Mouse (Mus musculus) NIH3T3 (cell line): Measurements from ENCODE around the gene Gsta2.
"Not testable (repeated sequence)": the region's sequence is repeated elsewhere in the genome, so short reads cannot be mapped to it uniquely, and the experiment has no call there.

Experiments
- DNase-seq: peaks from one replicate; pipeline ENCODE4 v3.0.0-alpha.2; 2012; ENCODE audit warnings: low read depth

The Gsta2 gene

DNA sequence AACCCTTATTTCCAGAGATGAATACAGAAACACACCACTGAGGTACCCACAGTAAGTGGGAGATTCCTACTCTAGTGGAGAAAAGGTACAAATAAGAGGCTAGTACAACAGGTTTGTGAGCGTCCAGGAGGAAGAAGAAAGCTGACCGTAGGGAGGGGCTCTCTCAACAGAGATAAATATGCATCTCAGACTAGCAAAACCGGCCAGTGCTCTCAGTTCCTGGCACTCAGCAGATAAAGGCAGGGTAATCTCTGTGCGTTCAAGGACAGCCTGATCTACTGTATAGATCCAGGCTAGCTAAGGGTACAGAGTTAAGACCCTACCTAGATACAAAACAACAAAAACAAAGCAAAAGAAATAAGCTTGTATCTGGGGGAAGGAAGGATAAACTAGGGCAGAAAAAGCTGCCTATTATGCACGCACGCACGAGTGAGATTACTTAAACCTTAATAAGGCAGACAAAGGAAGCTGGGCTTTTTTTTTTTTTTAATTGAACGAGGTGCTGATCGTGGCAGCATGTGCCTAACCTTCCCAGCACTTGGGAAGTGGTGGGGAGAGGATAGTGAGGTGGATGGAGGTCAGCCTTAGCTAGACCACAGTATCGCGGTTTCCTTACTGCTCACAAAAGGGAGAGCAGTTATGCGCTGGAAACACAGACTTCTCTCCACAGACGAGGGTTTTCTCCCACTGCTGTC, 10.4 kb upstream of the Gsta2 start:
- DNase-seq: no peak

DNA sequence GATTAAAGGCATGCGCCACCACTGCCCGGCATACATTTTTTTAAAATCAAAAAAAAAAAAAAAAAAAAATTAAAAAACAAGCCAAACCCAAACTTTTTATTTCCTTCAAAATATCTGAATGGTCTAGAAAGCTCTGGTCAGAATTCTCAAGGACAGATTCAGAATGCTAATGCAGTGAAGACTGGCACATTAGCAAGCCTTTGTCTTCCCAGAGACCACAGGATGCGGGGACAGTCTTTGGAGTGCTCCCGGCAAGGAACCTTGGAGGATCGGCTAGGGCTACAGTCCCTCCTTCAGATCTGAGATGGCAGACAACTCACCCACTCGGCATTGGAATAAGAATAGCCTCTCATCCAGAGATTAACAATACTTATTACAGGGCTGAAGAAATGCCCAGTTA, 9.1 kb upstream of the Gsta2 start:
- no peak for DNase-seq

DNA sequence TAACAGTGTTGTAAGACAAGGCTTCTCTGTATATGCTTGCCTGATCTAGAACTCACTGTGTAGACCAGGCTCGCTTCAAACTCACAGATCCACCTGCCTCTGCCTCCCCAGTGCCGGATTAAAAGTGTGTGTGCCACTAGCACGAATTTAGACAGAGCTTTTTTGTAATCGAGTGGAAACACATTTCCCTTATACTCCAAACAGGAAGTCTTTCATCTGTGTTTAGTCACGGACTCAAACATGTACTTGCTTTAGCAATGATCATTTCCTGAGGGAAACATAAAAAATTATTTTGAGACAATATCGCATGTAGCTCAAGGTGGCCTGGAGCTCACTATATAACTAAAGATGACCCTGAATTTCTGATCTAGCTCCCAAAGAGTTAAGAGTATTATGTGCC, 7.8 kb upstream of the Gsta2 start:
- DNase-seq: no peak

DNA sequence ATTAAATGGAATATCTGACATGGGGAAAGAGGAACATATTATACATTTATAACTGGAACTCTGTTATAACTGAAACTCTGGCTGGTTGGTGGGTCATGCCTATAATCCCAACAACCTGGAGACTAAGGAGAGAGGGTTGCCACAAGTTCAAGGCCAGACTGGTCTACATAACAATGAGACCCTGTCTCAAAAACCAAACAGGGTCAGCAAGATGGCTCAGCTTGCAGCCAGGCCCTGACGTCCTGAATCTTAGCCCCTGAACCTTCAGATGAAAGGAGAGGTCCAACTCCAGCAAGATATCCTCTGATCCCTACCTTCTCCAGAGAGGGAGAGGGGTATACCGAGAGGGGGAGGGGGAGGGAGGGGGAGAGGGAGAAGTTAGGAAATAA, 4.9 kb upstream of the Gsta2 start:
- DNase-seq: no peak

DNA sequence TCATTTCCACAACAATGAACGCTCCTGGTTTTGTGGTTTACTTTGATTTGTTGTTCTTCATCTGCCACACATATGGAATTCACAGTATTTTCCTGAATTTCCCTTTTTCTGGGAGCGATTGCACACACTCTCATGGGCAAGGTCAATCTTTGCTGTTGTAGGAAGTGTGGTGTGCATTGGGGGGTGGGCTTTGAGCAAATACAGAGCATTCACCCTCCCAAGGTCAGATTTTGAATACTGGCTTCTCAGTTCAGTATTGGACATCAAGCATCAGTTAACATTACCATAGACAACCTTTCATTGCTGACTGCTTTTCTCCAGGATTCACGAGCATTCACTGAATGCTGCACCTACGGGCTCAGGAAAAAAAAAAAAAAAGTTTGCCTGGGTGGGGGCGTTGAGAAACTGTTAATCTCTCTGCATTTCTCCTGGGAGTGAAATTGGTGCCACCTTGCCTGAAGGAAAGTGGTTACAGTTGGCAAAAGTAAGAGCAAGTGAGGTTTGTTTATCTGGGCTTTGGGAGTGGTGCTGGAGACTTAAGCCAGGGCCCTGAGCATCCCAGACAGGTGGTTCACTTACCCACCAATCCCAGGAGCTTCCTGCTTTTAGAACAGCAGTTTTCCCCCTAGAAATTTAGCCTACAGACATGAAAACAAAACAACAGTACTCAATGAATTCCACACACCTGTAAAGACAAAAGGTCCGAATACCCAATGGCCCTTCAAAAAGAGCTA, 4.3 kb upstream of the Gsta2 start:
- DNase-seq: no peak

DNA sequence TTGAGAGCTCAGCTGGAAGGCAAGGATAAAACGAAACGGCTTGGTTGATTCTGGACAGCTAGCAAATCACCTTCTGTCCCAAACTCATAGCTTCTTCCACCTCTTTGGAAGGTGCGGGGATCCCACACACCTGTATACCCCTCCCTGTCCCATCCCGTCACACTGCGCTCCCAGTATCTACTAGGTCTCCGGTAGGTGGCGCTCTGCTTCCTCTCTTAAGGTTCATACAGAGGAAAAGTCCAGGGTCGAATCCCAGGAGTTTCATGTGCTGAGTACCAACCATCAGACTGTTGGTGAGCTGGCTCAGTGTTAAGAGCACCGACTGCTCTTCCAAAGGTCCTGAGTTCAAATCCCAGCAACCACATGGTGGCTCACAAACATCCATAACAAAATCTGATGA, 2.5 kb upstream of the Gsta2 start:
- DNase-seq: peak; percentile 71

DNA sequence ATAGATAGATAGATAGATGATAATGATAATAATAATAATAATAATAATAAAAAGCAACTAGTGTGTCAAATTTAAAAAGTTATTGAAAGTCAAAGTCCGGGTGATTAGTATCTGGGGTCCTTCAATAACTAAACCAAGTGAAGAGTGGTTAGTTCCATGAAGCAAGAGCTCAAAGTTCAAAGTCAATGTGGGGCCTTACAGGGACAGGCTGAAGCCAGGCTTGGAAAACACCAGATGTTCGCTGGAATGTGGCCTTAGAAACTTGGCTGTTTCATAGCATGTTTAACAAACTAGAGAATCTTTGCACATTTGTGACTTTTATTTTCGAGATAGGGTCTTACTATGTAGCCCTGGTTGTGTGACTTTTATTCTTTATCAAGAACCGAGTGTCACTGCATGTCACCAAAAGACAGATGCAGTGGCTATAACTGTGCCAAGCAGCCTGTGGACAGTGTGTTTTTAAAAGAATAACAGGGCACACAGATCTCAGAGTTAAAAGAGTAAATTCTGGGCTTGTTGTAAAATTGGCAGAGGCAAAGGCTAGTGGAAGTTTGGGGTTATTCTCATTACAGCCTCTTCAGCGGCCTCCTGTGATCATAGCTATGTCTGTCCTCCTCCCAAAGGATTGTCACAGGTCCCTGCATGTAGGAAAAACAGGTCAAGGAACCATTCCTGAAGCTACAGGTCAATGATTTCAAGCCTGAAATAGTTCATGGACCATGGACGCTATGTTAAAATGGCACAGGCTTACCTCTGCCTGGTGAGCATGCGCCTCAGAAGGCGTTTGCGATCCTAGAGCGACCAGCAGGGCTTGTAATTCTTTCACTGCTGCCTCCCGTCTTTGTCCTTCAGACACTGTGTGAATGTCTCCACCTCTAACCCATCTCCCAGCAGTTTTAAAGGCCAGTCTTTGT, 666 bp downstream of the Gsta2 start:
- peak; percentile 5 for DNase-seq

DNA sequence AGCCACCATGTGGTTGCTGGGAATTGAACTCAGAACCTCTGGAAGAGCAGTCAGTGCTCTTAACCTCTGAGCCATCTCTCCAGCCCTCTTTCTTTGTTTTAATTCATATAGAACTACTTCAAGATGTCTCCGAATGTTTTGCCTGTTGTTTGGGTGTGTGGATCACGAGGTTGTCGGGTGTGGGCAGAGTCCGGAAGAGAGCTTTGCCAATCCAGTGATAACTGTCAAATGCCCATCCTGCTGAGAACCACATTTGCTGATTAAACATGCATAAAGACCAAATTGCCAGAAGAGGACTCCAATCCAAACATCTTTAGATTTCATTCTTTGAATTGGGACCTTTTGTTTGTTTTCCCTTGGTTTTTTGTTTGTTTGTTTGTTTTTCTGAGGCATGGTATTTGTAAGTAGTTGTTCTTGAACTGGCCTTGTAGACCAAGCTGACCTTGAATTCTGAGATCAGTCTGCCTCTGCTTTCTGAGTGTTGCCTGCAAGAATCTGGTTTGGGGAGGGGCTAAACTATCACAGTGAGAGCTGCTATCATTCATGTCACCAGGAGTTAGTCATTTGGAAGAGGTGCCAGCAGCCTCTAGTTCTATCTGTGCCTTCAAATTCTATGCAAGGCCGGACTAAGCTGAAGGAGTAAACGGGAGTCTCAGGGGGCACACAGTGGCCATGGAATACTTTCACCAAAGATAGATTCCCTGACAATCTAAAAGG, 3.9 kb downstream of the Gsta2 start:
- no peak for DNase-seq

DNA sequence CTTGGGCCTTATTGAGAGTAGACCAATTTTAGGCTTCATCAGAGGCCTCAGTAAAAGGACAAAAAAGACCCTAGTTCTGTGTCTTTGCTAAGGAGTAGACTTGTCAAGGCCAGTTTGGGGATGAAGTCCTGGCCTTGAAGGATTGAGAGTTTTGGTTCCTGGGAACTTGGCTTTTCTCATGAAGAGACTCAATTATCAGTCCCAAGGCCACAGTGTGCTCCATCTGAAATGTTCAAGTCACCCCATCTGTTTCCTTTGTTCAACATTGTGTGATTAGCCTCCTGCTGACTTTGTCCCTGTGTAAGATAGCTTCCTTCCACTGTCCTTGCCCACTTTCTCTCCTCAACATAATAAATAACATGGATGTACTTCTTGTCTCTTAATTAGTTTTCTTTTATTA, 5.6 kb downstream of the Gsta2 start:
- DNase-seq: not testable (repeated sequence)

DNA sequence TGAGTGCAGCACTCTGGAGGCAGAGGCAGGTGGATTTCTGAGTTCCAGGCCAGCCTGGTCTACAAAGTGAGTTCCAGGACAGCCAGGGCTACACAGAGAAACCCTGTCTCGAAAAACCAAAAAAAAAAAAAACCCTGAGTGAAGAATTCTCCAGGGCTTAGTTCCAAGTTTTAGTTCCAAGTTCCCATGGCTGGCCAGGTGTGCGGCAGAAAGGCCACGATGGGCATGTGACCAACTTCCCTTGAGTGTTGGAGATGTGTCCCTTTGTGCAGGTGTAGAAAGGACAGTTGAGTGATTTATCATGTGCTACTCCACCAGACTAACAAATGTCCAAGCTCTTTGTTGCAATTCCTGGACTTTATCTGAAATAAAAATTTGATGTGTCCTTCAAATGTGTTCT, 6.4 kb downstream of the Gsta2 start:
- not testable (repeated sequence) for DNase-seq

DNA sequence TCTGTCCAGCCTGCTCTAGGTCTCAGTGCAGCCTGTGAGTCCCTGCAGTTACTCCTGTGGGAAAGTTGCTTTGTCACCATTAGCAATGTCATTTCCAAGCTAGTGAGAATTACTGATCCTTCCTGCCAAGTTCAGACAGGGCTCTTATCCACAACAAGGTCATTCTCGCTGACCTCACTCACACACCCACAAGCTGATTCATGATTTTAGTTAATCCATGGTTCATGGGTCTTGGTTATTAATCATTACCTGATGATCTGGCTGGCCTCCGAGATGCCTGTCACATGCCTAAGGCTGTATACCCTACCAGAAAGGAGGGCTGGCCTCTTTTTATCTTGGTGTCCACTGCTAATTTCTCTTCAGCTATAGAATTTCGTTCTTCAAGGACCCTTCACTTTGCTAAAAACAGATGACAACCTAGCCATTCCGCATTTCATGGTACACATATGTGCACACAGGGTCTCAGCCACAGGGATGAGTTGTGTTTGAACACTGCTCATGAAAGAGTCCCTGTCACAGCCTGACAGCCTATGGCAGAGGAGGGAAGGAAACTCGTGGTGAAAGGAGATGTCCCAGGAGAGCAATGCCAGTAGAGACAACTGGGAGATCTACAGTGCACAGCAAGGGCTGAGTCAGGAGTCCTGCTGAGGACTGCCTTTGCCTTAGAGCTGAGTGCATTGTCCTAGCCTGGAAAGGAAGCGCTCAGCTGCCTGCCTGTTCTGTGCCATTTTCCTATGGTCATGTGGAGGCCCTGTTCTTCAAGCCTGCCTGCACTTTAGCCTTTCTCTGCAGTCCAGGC, 7.2 kb downstream of the Gsta2 start:
- peak; percentile 19 for DNase-seq

DNA sequence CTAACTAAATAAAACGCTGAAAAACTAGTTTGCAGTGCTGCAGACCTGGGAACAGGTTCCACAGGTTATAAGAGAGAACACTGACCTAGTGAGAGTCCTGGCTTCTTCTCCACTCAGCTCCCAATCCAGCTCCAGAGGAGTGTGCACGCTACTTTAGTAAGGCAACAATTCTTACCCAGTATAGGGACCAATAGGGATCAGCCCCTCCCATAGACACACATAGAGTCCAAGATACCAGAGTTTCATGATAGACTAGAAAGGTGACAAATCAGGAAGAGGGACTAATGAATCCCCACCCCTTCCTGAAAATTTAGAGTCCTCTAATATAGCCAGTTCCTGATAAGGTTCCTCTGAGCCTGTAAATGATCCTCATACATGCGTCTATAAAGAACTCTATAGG, 8.6 kb downstream of the Gsta2 start:
- DNase-seq: no peak

DNA sequence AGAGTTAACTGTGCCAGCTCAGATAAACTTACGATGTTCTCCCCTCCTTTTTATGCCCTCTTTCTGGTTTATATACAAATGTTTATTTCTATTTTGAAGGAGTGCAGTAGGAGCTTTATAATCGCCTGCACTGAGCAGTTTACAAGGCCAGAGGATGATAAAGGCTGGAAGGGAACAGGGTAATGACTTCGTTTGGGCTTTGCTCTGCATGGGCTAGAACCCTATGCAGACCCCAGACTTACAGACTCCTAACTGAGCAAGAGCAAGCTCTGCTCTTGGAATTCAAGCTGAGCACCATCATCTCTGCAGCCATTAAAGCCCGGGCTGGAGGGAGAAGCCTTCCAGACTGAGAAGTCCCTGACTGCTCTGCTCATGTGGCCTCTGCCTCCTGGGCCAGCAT, 10.4 kb downstream of the Gsta2 start:
- not testable (repeated sequence) for DNase-seq

DNA sequence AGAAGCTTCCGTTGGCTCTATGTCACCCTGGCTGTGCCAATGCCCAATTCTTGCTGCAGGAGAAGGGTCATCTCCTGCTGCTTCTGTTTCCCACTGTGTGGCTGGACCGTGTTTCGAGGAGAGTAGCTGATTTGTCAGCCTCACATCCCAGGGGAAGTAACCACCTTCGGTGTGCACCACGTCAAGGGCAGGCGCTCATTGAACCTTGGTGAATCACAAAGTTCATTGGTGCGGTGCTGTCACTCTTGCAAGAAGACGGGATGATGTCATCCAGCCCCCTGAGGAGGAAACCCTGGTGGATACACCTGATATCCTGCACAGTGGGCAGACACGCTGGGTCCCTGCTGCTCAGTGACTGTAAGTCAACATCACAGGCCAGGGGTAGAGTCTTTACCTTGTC, 12.5 kb downstream of the Gsta2 start:
- DNase-seq: not testable (repeated sequence)

DNA sequence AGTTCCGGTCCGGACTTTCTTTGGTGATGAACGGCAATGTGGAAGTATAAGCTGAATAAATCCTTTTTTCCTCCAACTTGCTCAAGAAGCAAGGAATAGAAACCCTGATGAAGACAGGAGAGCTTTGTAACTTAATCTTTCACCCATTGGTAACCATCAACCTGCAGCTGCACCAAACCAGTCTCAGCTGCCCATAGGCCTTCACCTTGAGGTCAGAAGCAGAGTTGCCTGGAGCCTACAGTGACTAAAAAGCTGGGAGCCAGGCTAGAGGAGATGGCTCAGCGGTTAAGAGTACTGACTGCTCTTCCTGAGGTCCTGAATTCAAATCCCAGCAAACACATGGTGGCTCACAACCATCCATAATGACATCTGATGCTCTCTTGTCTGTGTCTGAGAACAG, 13.1 kb downstream of the Gsta2 start:
- not testable (repeated sequence) for DNase-seq

DNA sequence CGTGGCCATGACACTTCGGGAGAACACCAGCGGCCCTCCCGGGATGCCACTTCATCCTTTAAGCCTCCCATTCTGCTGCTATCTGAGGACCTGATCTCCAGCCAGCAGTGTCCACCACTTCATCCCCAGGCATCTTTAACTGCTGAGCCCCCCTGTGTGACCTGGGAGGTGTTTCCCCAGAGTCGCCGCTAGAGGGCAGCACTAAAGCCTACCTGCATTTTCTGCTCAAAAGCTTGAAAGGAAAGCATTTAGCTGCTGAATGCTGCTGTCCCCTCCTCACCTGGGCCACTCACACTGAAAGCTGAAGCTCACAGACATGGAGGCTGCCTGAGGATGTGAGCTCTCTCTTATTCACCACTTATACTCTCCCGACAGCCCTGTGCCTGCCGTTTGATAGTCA, 15.3 kb downstream of the Gsta2 start:
- peak; percentile 62 for DNase-seq

DNA sequence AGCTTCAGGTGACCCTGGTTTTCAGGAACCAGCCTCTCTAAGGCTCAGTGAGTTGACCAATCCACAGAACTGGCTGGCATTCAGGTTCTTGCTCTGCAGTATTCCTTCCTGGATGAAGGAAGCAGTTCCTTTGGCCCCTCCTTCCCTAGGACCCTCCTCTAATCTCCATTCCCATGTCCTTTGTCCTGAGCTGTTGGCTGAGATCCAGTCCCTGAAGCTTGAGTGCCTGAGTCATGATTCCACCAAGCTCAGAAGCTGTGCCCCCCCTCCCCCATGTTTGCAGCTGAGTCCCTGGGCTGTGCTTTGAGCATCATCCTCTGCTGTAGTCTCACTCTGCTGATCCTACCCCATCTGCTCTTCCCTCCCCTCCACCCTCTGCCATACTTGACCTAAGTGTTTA, 18.5 kb downstream of the Gsta2 start:
- peak; percentile 18 for DNase-seq

DNA sequence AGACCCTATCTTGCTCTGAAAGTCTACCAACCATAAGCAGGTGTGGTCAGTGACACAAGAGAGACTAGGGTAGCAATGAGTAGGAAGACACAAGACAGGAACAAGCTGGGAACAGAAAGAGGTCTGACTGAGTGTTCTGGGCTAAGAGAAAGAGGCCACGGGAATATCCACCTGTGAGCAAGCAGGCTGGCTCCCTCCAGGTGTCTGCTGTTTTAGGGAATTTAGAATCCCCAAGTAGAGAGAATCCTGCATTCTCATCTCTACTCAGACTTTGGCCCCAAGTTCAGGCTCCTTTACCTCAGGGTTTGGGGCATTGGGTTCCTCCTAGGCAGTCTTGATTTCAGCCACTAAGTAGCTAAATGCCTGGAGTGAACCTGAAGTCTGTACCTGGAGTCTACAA, 28.3 kb downstream of the Gsta2 start, which contains the start of gene Omt2b:
Gene Omt2b (plus strand): TSS at position 301 of the 400 bp plus-strand sequence.
- not testable (repeated sequence) for DNase-seq

DNA sequence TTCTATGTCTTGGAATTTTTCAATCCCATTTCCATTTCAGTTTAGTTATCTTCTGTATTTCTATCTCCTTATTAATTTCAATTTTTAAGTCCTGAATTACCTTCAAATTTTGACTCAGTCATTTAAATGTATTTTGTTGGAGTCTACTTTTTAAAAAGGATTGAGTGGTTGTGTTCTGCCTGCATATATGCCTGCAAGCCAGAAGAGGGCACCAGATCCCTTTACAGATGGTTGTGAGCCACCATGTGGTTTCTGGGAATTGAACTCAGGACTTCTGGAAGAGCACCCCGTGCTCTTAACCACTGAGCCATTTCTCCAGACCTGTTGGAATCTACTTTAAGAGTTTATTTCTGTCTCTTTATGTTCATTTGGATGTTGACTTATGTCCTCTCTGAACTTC, 36.1 kb downstream of the Gsta2 start:
- peak; percentile 12 for DNase-seq

DNA sequence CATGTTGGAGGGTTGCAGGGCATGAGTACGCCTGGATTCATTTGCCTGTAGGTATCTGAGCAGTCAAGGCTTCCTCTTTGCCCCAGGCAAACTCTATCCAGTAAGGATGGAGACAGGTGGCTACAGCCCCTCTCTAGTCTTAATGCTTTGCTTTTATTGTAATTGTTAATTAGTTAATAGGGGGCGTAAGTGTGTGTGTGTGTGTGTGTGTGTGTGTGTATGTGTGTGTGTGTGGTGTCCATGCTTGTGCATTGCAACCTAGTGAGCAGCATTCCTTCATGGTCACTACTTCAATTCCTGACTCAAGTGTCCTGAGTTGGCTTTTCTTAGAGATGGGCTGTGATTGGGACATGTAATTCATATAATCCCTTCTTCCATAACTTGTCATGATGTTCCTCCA, 40.9 kb downstream of the Gsta2 start, which contains the start of gene Omt2a:
Gene Omt2a (minus strand): TSS at position 101 of the 400 bp plus-strand sequence.
- DNase-seq: no peak

DNA sequence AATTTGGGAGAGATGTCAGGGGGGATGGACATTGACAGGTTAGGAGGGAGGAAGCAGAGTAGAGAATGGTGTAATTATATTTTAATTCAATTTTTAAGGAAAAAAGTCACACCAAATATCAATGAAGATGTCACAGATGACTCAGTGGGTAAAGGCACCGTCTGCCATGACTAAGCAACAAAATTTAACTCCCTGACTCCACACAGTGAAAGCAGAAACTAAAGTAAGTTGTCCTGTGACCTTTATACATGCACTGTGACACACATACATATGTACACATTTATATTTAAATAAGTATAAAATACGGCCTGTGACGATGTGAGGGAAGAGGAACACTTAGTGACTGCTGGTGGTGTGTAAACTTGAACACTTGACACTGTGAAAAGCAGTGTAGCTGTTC, 47.5 kb downstream of the Gsta2 start:
- peak; percentile 14 for DNase-seq
